In the genomic region with DNA sequence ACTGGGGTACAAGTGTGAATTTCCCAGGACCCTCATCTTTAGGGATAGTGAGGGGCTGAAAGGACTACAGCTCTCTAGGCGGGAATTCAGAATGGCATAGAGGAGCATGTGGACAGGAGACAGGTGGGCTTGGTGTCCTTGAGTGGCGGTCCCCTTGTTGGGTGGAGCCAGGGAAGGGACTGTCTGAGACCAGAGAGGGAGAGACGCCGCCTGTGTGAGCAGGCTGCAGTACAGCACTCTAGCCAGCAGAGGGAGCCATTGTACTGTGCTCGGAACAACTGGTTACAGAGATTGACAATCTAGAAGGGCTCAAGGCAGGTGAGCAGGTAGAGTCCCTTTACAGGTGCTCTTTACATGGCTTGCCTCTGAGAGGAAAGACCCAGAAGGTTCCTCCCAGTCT, we compare ENCODE assay signal across 9 mouse cellular contexts. TPM values are rescaled to one million over a fixed set of nuclear protein-coding genes. Genes with fewer than 3 reads are reported as not detected.
A peak's percentile ranks its signal among the peaks of the same experiment; 100 is the strongest.
DNase-seq lines count a peak whose midpoint lies in the region; ATAC-seq lines count a peak whose summit lies in the region.
"Had no signal": no experiment of that assay in that cellular context is flagged by ENCODE, and none has a peak within 500 bp of the region (broad histone marks: within the 10 kb centered on the region; RNA-seq: fewer than 3 reads in every experiment).

No protein-coding gene starts in this region.

- H3K27me3 ChIP-seq in kidney, embryonic 15.5 days, result peaks cover 22% of the 10 kb centered on the region; the same call in 1 of the 2 replicates
- H3K27me3 ChIP-seq in kidney, embryonic 16.5 days (ENCODE audit: insufficient read depth, low read length), result 0 out of 2 replicates have a peak, but pooled peaks cover 3% of the 10 kb centered on the region
- H3K27me3 ChIP-seq in liver, embryonic 11.5 days (replicated peaks; ENCODE audit: control insufficient read depth, insufficient read depth, low read length), result no peaks in the 10 kb centered on the region; the same call in 1 of the 2 replicates
- H3K27me3 ChIP-seq: neural tube, embryonic 12.5 days had no signal

- H3K4me1 ChIP-seq in kidney, embryonic 15.5 days, result no peaks in the 10 kb centered on the region
- H3K4me1 ChIP-seq in kidney, embryonic 16.5 days (ENCODE audit: insufficient read depth, low read length), result no peaks in the 10 kb centered on the region
- H3K4me1 ChIP-seq in liver, embryonic 11.5 days (replicated peaks; ENCODE audit: control insufficient read depth, insufficient read depth, low read length), result no peaks in the 10 kb centered on the region
- H3K4me1 ChIP-seq: neural tube, embryonic 12.5 days had no signal

- no peak for ATAC-seq in kidney, embryonic 15.5 days (replicated peaks; ENCODE audit: low FRiP score)
- ATAC-seq in kidney, embryonic 16.5 days (ENCODE audit: low FRiP score, low TSS enrichment), result 0 out of 2 replicates have a peak, but pooled peaks have one; percentile 21
- no peak for ATAC-seq in liver, embryonic 11.5 days (replicated peaks; ENCODE audit: low FRiP score)

- H3K27ac ChIP-seq in kidney, embryonic 15.5 days, result no peak overlapping the region
- H3K27ac ChIP-seq in kidney, embryonic 16.5 days (ENCODE audit: low read length), result no peak overlapping the region
- H3K27ac ChIP-seq in liver, embryonic 11.5 days (ENCODE audit: low read depth, low read length), result no peak overlapping the region
- H3K27ac ChIP-seq: neural tube, embryonic 12.5 days had no signal

- 3% methylated on average over 5 of the region's 5 CpGs for WGBS in kidney, embryonic 15.5 days
- 2% methylated on average over 5 of the region's 5 CpGs for WGBS in kidney, embryonic 16.5 days
- WGBS in liver, embryonic 11.5 days, result 3% methylated on average over 5 of the region's 5 CpGs

- H3K4me3 ChIP-seq in kidney, embryonic 15.5 days (replicated peaks), result no peak overlapping the region
- H3K4me3 ChIP-seq in kidney, embryonic 16.5 days (ENCODE audit: low read length), result no peak overlapping the region
- no peak overlapping the region for H3K4me3 ChIP-seq in liver, embryonic 11.5 days (ENCODE audit: low read depth, low read length)
- H3K4me3 ChIP-seq: neural tube, embryonic 12.5 days had no signal

- H3K4me2 ChIP-seq in kidney, embryonic 15.5 days, result no peak overlapping the region
- H3K4me2 ChIP-seq in kidney, embryonic 16.5 days (replicated peaks; ENCODE audit: low read depth, low read length), result no peak overlapping the region
- no peak overlapping the region for H3K4me2 ChIP-seq in liver, embryonic 11.5 days
- H3K4me2 ChIP-seq: neural tube, embryonic 12.5 days had no signal

- no peaks in the 10 kb centered on the region for H3K36me3 ChIP-seq in kidney, embryonic 15.5 days
- H3K36me3 ChIP-seq in kidney, embryonic 16.5 days (ENCODE audit: insufficient read depth, low read length), result no peaks in the 10 kb centered on the region
- no peaks in the 10 kb centered on the region for H3K36me3 ChIP-seq in liver, embryonic 11.5 days (ENCODE audit: control insufficient read depth, insufficient read depth, low read length)
- H3K36me3 ChIP-seq: neural tube, embryonic 12.5 days had no signal

- no peak overlapping the region for H3K9ac ChIP-seq in kidney, embryonic 15.5 days
- no peak overlapping the region for H3K9ac ChIP-seq in kidney, embryonic 16.5 days (replicated peaks; ENCODE audit: low read length)
- no peak overlapping the region for H3K9ac ChIP-seq in liver, embryonic 11.5 days (ENCODE audit: low read depth, low read length)
- H3K9ac ChIP-seq: neural tube, embryonic 12.5 days had no signal

- DNase-seq in kidney, adult 11 months, result peak; percentile 37
- peak; percentile 68 to 72 for DNase-seq in cerebellum, postnatal 36 days
- DNase-seq in gastrocnemius, adult 8-10 months (ENCODE audit: low spot score in 2 of 2), result peak; percentile 26 to 30
- peak; percentile 58 for DNase-seq in liver, embryonic 11.5 days (ENCODE audit: low spot score)
- peak; percentile 76 for DNase-seq in neural tube, embryonic 10.5 days (ENCODE audit: extremely low spot score, low spot score)
- DNase-seq in telencephalon, adult 2 months (ENCODE audit: low read depth, low spot score), result peak; percentile 12

- no peaks in the 10 kb centered on the region for H3K9me3 ChIP-seq in kidney, embryonic 15.5 days (replicated peaks)
- no peaks in the 10 kb centered on the region for H3K9me3 ChIP-seq in kidney, embryonic 16.5 days (ENCODE audit: low read length)
- H3K9me3 ChIP-seq in liver, embryonic 11.5 days (ENCODE audit: control insufficient read depth, low read length), result no peaks in the 10 kb centered on the region
- H3K9me3 ChIP-seq: neural tube, embryonic 12.5 days had no signal

RNA-seq across cellular contexts. Expression of a gene that starts 8.3 kb away (rescaled TPM):
- polyA plus RNA-seq in kidney, embryonic 15.5 days (2015; fragmentation: Nextera tagmentation; extraction: Ambion mirVana), result 0.62 and 0.88 TPM in 2 replicates
- not detected for total RNA-seq in gastrocnemius, adult 8-10 months (2022)
- polyA plus RNA-seq in kidney, embryonic 16.5 days (2015; fragmentation: Nextera tagmentation; extraction: Ambion mirVana), result 0.40 and 0.81 TPM in 2 replicates
- polyA plus RNA-seq in liver, embryonic 11.5 days (2014; fragmentation: Nextera tagmentation; extraction: Ambion mirVana), result 0.44 TPM in 2 replicates

Comparison
In these comparisons a context has a peak if more than half of its experiments do, and no peak if none do; other contexts are left out.
1. DNase-seq: peak in every context shown above with its lines; median percentile 76 in neural tube, embryonic 10.5 days; 70 in cerebellum, postnatal 36 days; 58 in liver, embryonic 11.5 days; 37 in kidney, adult 11 months; 28 in gastrocnemius, adult 8-10 months; 12 in telencephalon, adult 2 months.